Mouse (Mus musculus) hindbrain, embryonic 15.5 days (tissue): ENCODE measurements around the gene Dnajc17. TPM values are rescaled to one million over a fixed set of nuclear protein-coding genes. Genes with fewer than 3 reads are reported as not detected.

Experiments used
- ATAC-seq: fragments of 200-750 bp; cut with Nextera tagmentation; 2 replicates; pipeline ENCODE4 v1.8.0; 2017; ENCODE audit warnings: low read depth, moderate number of reproducible peaks, moderate TSS enrichment; ENCODE audit not compliant: low FRiP score
- H3K27ac ChIP-seq: fragments of 300-500 bp; sonication (generic); replicated peaks from 2 replicates; pipeline ENCODE4 v1.5.1; 2015; ENCODE audit warnings: mild to moderate bottlenecking, inconsistent platforms
- H3K27me3 ChIP-seq: fragments of 300-500 bp; sonication (generic); 2 replicates; pipeline ENCODE4 v1.6.1; 2015; ENCODE audit warnings: control low read depth, inconsistent platforms
- H3K36me3 ChIP-seq: fragments of 300-500 bp; sonication (generic); 2 replicates; pipeline ENCODE4 v1.6.1; 2015; ENCODE audit warnings: control low read depth, inconsistent platforms
- H3K4me1 ChIP-seq: fragments of 300-500 bp; sonication (generic); replicated peaks from 2 replicates; pipeline ENCODE4 v1.6.1; 2015; ENCODE audit warnings: control low read depth, inconsistent platforms
- H3K4me2 ChIP-seq: fragments of 300-500 bp; sonication (generic); 2 replicates; pipeline ENCODE4 v1.6.1; 2015; ENCODE audit warnings: moderate library complexity, mild to moderate bottlenecking, inconsistent platforms
- H3K4me3 ChIP-seq: fragments of 300-500 bp; sonication (generic); 2 replicates; pipeline ENCODE4 v1.5.1; 2015; ENCODE audit warnings: mild to moderate bottlenecking, inconsistent platforms
- H3K9ac ChIP-seq: fragments of 300-500 bp; sonication (generic); 2 replicates; pipeline ENCODE4 v1.6.1; 2015; ENCODE audit warnings: inconsistent platforms
- H3K9me3 ChIP-seq: fragments of 300-500 bp; sonication (generic); 2 replicates; pipeline ENCODE4 v1.6.1; 2016; ENCODE audit warnings: control low read depth, inconsistent platforms
- WGBS: fragments of 180-500 bp; shearing (Covaris S2); methylation state at CpG from one replicate; pipeline ENCODE4 v1.1.7; 2015; 5-methylcytosine and 5-hydroxymethylcytosine counted together
- polyA plus RNA-seq: library from polyadenylated mRNA; unstranded; fragments of >200 nt; fragmentation: Nextera tagmentation; extraction: Ambion mirVana; gene quantifications from 2 replicates; pipeline ENCODE4 v1.2.1, GENCODE M21; 2015

Gene Dnajc17
- polyA plus RNA-seq, 1 experiment from 2014 or later, result 24.8 TPM

DNA sequence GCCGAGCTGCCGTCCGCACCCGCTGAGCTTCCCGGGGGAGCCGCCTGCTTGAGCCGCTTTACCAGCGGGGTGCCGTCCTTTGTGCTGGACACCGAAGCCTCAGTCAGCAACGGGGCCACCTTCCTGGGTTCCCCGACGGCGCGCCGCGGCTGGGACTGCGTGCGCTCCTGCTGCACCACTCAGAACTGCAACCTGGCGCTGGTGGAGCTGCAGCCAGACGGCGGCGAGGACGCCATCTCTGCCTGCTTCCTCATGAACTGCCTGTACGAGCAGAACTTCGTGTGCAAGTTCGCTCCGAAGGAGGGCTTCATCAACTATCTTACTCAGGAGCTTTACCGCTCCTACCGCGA is 29.3 kb upstream of the Dnajc17 start:
- Histone ChIP-seq H3K9me3 (no peaks in the 10 kb centered on the region), H3K4me2 (peak overlapping the region; percentile 68), H3K36me3 (no peaks in the 10 kb centered on the region), H3K4me1 (peaks cover 14% of the 10 kb centered on the region), H3K9ac (0 out of 2 replicates have a peak overlapping the region, but pooled peaks have one; percentile 6), H3K4me3 (peak overlapping the region; percentile 41), H3K27ac (no peak overlapping the region), H3K27me3 (peaks cover 60% of the 10 kb centered on the region)
- no peak for ATAC-seq
- 1% methylated on average over 31 of the region's 31 CpGs for WGBS

DNA sequence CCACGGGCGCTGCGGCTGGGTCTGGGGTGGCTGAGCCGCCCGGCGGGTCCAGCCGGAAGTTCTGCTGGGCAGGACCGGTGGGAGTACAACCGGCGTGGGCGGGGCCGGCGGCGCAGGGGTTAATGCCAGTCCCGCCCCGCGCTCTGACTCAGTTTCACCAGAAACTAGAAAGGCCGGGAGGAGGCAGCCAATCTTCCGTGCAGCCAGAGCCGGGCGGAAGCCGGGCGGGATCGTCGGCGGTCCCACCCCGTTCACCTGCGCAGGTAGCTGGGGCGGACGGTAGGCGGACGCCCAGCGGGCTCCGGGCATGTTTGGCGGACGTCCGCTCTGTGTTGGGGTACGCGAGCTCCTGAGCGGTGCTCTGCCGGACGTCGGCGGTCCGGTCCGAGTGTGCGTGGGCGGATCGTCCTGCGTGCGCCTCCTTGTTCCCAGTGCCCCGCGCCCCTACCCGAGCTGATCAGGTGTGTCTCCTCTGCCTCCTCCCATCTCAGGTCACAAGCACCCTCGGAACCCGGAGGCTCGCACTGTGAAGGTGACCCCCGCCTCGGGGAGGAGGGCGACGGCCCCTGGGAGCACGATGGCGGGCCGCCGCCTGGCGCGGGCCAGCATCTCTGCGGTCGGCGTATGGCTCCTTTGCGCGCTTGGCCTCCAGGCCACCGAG is 28.7 kb upstream of the Dnajc17 start, which contains the start of gene Spint1:
TSS of gene Spint1 (plus strand) at position 153 of the 661 bp plus-strand sequence.
- peak; percentile 30; the same call in 1 of the 2 replicates for ATAC-seq
- H3K4me2 ChIP-seq, result peak within 1 kb of the TSS; percentile 68
- WGBS, result 1% methylated on average over 64 of the region's 73 CpGs
- no peaks in the 10 kb centered on the region for H3K9me3 ChIP-seq
- peaks cover 60% of the 10 kb centered on the region for H3K27me3 ChIP-seq
- 0 out of 2 replicates have a peak within 1 kb of the TSS, but pooled peaks have one; percentile 6 for H3K9ac ChIP-seq
- H3K4me3 ChIP-seq, result peak within 1 kb of the TSS; percentile 41
- H3K4me1 ChIP-seq, result peaks cover 14% of the 10 kb centered on the region
- no peak within 1 kb of the TSS for H3K27ac ChIP-seq
- H3K36me3 ChIP-seq, result no peaks in the 10 kb centered on the region

DNA sequence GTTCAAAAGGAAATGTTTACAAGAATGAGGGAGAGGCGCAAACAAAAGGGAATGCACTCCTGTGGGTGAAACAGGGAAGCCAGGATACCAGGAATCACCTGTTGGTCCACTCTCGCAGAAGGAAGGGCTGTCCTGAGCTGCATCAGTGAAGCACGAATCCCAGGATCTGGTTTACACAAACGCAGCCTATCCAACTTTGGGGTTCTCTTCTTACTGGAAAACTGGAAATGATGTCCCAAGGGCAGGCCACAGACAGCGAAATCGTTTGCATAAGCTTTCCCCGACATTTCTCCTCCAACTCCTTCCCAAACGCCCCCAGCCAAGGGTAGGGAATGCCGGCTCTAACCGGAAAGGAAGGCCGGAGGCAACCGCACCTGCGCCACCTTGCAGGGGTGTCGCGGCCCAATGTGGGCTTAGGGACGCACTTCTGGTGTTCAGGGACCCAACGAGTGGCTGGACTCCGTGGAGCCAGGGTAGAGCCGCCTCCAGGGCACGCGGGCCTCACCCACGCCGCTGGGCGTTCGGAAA is 28.2 kb upstream of the Dnajc17 start:
- ATAC-seq, result no peak
- H3K9ac ChIP-seq, result 0 out of 2 replicates have a peak overlapping the region, but pooled peaks have one; percentile 6
- H3K4me1 ChIP-seq, result peaks cover 14% of the 10 kb centered on the region
- peak overlapping the region; percentile 68 for H3K4me2 ChIP-seq
- H3K36me3 ChIP-seq, result no peaks in the 10 kb centered on the region
- 8% methylated on average over 25 of the region's 25 CpGs for WGBS
- H3K9me3 ChIP-seq, result no peaks in the 10 kb centered on the region
- peak overlapping the region; percentile 41 for H3K4me3 ChIP-seq
- H3K27me3 ChIP-seq, result peaks cover 60% of the 10 kb centered on the region
- H3K27ac ChIP-seq, result no peak overlapping the region

DNA sequence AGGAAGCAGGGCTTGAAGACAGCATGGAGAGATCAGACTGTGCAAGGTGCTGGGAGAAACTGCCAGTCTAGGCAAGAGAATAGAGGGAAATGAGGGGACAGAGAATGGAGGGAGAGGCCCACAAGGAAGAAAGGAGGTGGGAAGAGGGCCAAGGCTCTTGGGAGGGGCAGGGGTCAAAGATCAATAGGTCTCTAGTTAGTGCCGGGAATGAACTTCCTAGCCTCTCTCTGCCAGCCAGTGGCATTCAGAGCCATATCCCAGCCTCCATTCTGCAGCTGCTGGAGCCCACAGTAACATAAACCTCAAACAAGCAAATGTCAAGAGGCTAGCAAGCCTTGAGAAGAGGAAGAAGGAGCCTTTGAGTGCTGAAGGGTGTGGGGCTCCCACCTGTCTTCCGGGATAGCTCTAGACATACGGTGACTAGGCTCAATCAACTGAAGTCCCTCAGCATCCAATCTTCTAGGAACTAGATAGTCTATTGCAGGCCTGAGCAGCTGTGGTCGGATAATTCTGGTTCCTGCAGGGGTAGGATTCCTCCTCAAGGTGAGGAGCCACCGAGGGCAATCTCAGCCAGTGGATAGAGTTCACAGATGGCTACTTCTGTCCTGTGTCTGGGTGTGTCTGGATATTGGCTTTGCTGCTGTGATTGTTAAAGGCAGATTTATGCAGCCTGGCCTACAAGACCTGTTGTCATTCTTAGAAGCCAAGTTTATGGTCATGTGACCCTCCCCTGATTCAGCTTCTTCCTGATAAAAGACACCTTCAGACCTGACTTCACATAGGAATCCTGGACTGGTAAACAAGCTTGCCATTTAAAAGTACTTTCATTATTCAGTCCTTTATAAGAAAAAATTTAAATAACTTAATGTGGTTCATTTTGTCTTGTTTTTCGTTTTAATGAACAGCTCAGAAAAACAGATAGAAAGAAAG is 21.4 kb upstream of the Dnajc17 start, which contains the start of gene Ppp1r14d:
TSS of gene Ppp1r14d (minus strand) at position 132 of the 930 bp plus-strand sequence.
- no peak within 1 kb of the TSS for H3K27ac ChIP-seq
- no peak within 1 kb of the TSS for H3K4me3 ChIP-seq
- H3K4me1 ChIP-seq, result no peaks in the 10 kb centered on the region
- H3K9ac ChIP-seq, result no peak within 1 kb of the TSS
- ATAC-seq, result no peak
- H3K9me3 ChIP-seq, result no peaks in the 10 kb centered on the region
- no peaks in the 10 kb centered on the region for H3K36me3 ChIP-seq
- WGBS, result 76% methylated on average over 6 of the region's 6 CpGs
- H3K27me3 ChIP-seq, result peaks cover 4% of the 10 kb centered on the region; the same call in 1 of the 2 replicates
- H3K4me2 ChIP-seq, result no peak within 1 kb of the TSS

DNA sequence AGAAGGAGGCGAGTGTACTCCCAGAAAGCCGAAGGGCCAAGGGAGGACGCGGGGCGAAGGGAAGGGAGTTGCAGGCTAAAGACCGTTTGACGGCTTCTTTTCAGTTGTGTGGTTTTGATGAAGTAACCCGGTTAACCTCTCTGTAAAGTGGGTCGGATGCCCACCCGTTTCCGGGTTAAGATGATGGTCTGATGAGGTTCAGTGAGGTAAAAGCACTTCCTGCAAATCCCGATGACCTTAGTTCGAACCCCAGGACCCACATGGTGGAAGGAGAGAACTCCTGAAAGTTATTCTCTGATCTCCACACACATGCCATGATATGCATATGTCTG is 547 bp upstream of the Dnajc17 start:
- WGBS, result 1% methylated on average over 13 of the region's 13 CpGs
- Histone ChIP-seq H3K36me3 (peaks cover 29% of the 10 kb centered on the region), H3K4me1 (peaks cover 20% of the 10 kb centered on the region), H3K27ac (peak overlapping the region; percentile 73), H3K4me2 (peak overlapping the region; percentile 70), H3K9ac (peak overlapping the region; percentile 66), H3K4me3 (peak overlapping the region; percentile 63), H3K9me3 (no peaks in the 10 kb centered on the region), H3K27me3 (no peaks in the 10 kb centered on the region)
- ATAC-seq, result no peak

DNA sequence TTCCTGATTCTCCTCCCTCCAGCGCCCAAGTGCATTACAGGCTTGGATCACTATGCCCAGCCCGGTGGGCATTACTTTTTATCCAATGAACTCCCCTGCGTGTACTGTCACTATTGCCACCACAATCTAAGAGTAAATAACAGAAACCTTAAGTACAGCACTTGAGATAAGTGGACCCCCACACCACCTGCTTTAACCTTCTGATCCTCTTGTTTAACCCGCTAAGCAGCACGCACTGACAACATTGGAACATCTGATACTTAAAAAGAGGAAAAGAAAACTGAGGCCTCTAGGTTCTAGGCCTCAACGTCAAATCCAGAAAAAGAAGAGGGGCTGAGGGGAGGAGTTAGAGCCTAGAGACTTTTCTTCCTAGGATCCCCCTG is 643 bp downstream of the Dnajc17 start:
- no peaks in the 10 kb centered on the region for H3K9me3 ChIP-seq
- H3K36me3 ChIP-seq, result peaks cover 25% of the 10 kb centered on the region
- no peak for ATAC-seq
- H3K4me1 ChIP-seq, result peaks cover 29% of the 10 kb centered on the region
- H3K27ac ChIP-seq, result peak overlapping the region; percentile 89
- peak overlapping the region; percentile 74 for H3K4me2 ChIP-seq
- peak overlapping the region; percentile 63 for H3K4me3 ChIP-seq
- 25% methylated on average over 6 of the region's 6 CpGs for WGBS
- no peaks in the 10 kb centered on the region for H3K27me3 ChIP-seq
- peak overlapping the region; percentile 75 for H3K9ac ChIP-seq

DNA sequence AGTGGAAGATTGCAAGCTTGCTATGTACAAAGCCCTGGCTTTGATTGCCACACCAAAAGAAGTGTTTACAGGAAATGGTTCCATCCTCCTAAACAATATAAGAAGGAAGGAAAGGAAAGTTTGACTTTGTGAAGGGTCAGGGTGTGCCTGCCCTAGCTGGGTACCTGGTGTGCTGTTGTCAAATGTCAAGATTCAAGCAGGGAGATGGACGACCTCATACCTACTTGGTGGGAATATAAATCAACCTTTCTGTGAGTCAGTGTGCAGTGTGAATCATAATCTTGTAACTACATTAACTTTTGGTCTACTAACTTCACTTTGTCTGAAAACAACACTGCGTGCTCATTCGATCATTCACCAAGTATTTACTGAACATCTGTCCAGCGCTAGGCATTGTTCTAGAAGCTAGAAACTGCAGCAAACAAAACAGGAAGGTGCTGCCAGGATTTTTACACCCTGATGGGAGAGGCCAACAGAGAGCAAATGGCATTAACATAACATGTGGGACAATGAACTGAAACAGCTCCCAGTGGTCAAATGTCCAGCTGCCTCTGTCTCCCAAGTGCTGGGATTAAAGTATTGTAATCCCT is 4.6 kb downstream of the Dnajc17 start:
- Histone ChIP-seq H3K4me2 (no peak overlapping the region), H3K27me3 (no peaks in the 10 kb centered on the region), H3K4me3 (no peak overlapping the region), H3K9ac (no peak overlapping the region), H3K27ac (no peak overlapping the region), H3K4me1 (peaks cover 26% of the 10 kb centered on the region), H3K36me3 (no peaks in the 10 kb centered on the region), H3K9me3 (no peaks in the 10 kb centered on the region)
- WGBS, result 74% methylated on average over 4 of the region's 4 CpGs
- no peak for ATAC-seq

DNA sequence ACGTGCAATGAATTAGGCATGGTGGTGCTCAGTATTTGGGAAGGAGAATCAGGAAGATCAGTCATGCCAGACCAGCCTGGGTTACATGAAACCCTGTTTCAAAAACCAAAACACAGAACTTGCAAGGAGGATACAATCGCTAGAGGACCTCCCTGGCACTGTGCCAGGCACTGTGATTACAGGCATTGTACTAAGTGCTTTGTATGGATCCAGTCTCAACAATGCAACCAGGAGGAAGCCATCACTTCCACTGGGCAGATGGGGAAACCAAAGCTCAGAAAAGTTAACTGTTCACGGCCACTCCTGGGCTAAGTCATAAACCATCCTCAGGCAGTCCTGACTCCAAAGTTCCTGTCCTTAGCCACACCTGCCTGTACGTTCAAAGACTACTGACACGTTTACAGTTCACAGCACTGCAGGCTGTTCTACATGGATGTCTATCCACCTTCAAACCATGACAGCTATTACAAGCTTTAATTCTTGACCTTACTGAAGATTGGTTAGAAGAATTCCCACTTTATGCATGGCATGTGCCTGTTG is 5.6 kb downstream of the Dnajc17 start:
- H3K27ac ChIP-seq, result no peak overlapping the region
- no peaks in the 10 kb centered on the region for H3K36me3 ChIP-seq
- H3K9ac ChIP-seq, result no peak overlapping the region
- peaks cover 30% of the 10 kb centered on the region for H3K4me1 ChIP-seq
- no peak overlapping the region for H3K4me2 ChIP-seq
- no peaks in the 10 kb centered on the region for H3K9me3 ChIP-seq
- no peak overlapping the region for H3K4me3 ChIP-seq
- 54% methylated on average over 5 of the region's 5 CpGs for WGBS
- H3K27me3 ChIP-seq, result no peaks in the 10 kb centered on the region
- no peak for ATAC-seq

DNA sequence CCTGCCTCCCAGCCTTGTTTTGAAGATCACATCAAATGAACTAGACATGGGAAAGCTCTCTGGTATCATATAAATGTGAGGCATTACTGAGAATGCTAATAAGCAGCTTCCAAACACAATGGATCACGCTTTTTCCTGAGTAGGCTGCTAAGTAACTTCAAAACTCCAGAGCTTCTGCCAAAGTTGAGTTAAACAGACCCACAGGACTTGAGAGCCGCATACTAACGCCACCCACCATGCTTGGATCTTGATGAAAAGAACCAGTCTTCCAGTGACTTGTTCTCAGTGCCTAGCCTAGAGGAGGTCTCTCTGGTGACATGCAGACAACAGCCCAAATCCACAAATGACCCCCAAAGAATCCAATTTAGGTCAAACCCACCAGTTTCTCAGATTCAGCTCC is 9.7 kb downstream of the Dnajc17 start:
- H3K4me2 ChIP-seq, result no peak overlapping the region
- no peak overlapping the region for H3K4me3 ChIP-seq
- no peak overlapping the region for H3K27ac ChIP-seq
- no peak for ATAC-seq
- 47% methylated on average over 3 of the region's 3 CpGs for WGBS
- H3K4me1 ChIP-seq, result peaks cover 19% of the 10 kb centered on the region
- H3K9me3 ChIP-seq, result no peaks in the 10 kb centered on the region
- H3K27me3 ChIP-seq, result no peaks in the 10 kb centered on the region
- no peak overlapping the region for H3K9ac ChIP-seq
- H3K36me3 ChIP-seq, result no peaks in the 10 kb centered on the region

DNA sequence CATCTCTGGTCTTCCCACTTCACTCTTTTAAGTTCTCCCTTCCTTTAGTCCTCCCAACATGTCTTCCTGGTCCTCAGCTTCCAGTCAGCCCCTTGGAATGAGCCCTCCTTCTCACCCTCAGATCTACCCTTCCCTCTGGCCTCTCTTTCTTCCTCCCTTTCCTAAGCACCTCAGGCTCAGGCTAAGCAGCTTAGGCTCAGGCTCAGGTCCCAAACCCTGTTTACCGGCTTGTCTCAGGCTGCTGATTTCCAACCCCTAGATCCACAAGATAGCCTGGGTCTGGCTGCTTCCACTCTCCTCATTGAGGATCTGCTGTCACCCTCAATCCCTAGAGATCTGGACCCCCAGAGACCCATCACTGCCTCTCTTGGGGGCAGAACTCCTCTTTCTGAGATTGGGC is 10.5 kb downstream of the Dnajc17 start:
- no peak overlapping the region for H3K4me2 ChIP-seq
- no peaks in the 10 kb centered on the region for H3K27me3 ChIP-seq
- no peak overlapping the region for H3K27ac ChIP-seq
- no peaks in the 10 kb centered on the region for H3K36me3 ChIP-seq
- no peak overlapping the region for H3K4me3 ChIP-seq
- H3K4me1 ChIP-seq, result peaks cover 12% of the 10 kb centered on the region; the same call in 1 of the 2 replicates
- 61% methylated on average over 1 of the region's 1 CpGs for WGBS
- ATAC-seq, result no peak
- H3K9ac ChIP-seq, result no peak overlapping the region
- H3K9me3 ChIP-seq, result no peaks in the 10 kb centered on the region

DNA sequence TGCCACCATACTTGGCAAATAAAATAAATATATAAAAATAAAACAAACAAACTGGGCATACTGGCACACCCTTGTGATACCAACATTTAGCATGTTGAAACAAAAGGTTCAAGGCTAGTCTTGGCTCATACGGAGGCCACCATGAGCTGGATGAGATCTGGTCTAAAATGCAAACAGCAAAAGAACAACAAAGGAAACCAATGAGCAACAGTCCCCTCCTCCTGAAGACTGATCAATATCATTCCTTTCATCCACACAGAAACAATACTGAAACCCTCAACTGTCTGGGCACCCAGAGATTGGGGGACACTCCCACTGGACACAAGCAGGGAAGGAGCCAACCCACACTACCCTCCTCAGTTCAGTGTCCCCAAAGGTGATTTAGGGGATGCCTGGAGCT is 11.1 kb downstream of the Dnajc17 start:
- H3K36me3 ChIP-seq, result no peaks in the 10 kb centered on the region
- 81% methylated on average over 1 of the region's 1 CpGs for WGBS
- no peaks in the 10 kb centered on the region for H3K9me3 ChIP-seq
- peaks cover 9% of the 10 kb centered on the region; the same call in 1 of the 2 replicates for H3K4me1 ChIP-seq
- ATAC-seq, result no peak
- no peak overlapping the region for H3K4me3 ChIP-seq
- no peak overlapping the region for H3K9ac ChIP-seq
- no peaks in the 10 kb centered on the region for H3K27me3 ChIP-seq
- H3K27ac ChIP-seq, result no peak overlapping the region
- no peak overlapping the region for H3K4me2 ChIP-seq
